Mouse (Mus musculus): ENCODE results near the gene Nemp1. TPM values are rescaled to one million over a fixed set of nuclear protein-coding genes. Genes with fewer than 3 reads are reported as not detected.

The Nemp1 gene
- polyA plus RNA-seq, 1 experiment from 2014 or later, result 5.0 TPM

DNA sequence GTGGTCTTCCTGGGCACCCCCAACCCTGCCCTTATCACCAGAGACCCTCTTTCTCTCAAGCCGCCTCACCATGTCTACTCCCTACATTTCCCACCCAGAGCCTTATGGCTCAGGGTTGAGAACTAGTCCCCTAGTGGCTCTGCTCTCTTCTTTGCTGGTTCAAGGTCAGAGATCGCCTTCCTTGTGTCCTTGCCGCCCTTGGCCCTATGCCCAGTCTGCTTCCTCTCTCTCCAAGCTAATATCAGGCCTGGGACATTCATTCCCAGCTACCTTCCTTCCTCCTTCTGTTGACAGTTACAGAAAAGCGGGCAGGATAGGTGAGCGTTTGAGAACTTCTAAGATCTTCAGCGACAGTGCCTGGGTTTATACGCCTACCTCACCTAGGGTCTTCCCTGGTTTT lies 41.0 kb downstream of the Nemp1 start:
- Histone ChIP-seq H3K4me2 (replicated peaks; ENCODE audit: low read depth, low read length) (no peak overlapping the region), H3K9me3 (ENCODE audit: low read length) (no peaks in the 10 kb centered on the region), H3K36me3 (ENCODE audit: insufficient read depth, low read length) (no peaks in the 10 kb centered on the region), H3K9ac (replicated peaks; ENCODE audit: low read depth) (no peak overlapping the region), H3K27ac (ENCODE audit: low read length) (no peak overlapping the region), H3K27me3 (replicated peaks; ENCODE audit: insufficient read depth, low read length) (no peaks in the 10 kb centered on the region), H3K4me1 (ENCODE audit: insufficient read depth, low read depth, low read length) (no peaks in the 10 kb centered on the region), H3K4me3 (ENCODE audit: low read depth, low read length) (no peak overlapping the region)
- ATAC-seq (no peak), DNase-seq (ENCODE audit: low spot score) (no peak)
- 65% methylated on average over 7 of the region's 7 CpGs for WGBS
- TF ChIP-seq EP300 (IDR thresholded peaks at IDR 0.05) (no peak), CTCF (IDR thresholded peaks at IDR 0.05) (no peak)

DNA sequence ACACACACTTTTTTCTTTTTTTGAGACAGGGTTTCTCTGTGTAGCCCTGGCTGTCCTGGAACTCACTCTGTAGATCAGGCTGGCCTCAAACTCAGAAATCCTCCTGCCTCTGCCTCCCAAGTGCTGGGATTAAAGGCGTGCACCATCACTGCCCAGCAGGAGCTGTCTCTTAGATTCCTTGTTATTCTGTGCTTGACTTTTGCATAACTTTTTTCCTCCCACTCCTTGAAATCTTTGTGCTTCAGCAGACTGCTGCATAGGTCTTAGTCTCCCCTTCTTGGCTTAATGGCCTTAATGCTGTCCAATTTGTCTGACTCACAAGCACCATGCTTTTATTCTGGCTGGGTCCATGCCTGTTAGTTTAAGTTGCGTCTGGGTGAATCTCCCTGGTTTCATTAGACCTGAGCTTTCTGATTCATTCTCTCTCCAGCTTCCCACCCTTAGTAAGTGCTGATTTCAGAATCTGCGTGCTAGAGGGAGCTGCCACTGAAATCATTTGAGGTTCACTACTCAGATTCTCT lies 42.2 kb downstream of the Nemp1 start:
- 84% methylated on average over 3 of the region's 3 CpGs for WGBS
- Histone ChIP-seq H3K9ac (replicated peaks; ENCODE audit: low read depth) (no peak overlapping the region), H3K9me3 (ENCODE audit: low read length) (no peaks in the 10 kb centered on the region), H3K36me3 (ENCODE audit: insufficient read depth, low read length) (no peaks in the 10 kb centered on the region), H3K4me2 (replicated peaks; ENCODE audit: low read depth, low read length) (no peak overlapping the region), H3K4me3 (ENCODE audit: low read depth, low read length) (no peak overlapping the region), H3K27me3 (replicated peaks; ENCODE audit: insufficient read depth, low read length) (no peaks in the 10 kb centered on the region), H3K4me1 (ENCODE audit: insufficient read depth, low read depth, low read length) (no peaks in the 10 kb centered on the region), H3K27ac (ENCODE audit: low read length) (no peak overlapping the region)
- no peak for ATAC-seq
- no peak for DNase-seq (ENCODE audit: low spot score)
- TF ChIP-seq EP300 (IDR thresholded peaks at IDR 0.05), result no peak
- no peak for TF ChIP-seq CTCF (IDR thresholded peaks at IDR 0.05)

- TF ChIP-seq EP300 (IDR thresholded peaks at IDR 0.05), result no peak
- H3K9me3 ChIP-seq (ENCODE audit: low read length), result no peaks in the 10 kb centered on the region
- ATAC-seq (no peak), DNase-seq (ENCODE audit: low spot score) (no peak)
- H3K27me3 ChIP-seq (replicated peaks; ENCODE audit: insufficient read depth, low read length), result no peaks in the 10 kb centered on the region
- no peak overlapping the region for H3K27ac ChIP-seq (ENCODE audit: low read length)
- no peaks in the 10 kb centered on the region for H3K36me3 ChIP-seq (ENCODE audit: insufficient read depth, low read length)
- H3K9ac ChIP-seq (replicated peaks; ENCODE audit: low read depth), result no peak overlapping the region
- H3K4me3 ChIP-seq (ENCODE audit: low read depth, low read length), result no peak overlapping the region
- no peak overlapping the region for H3K4me2 ChIP-seq (replicated peaks; ENCODE audit: low read depth, low read length)
- WGBS, result 70% methylated on average over 13 of the region's 13 CpGs
- H3K4me1 ChIP-seq (ENCODE audit: insufficient read depth, low read depth, low read length), result no peaks in the 10 kb centered on the region
Measured at GRCm38 (mm10) chr10:127710331-127710730, 43.6 kb downstream of the Nemp1 start.

GRCm38 (mm10) chr10:127712736-127713135 lies 46.0 kb downstream of the Nemp1 start:
- H3K9ac ChIP-seq (replicated peaks; ENCODE audit: low read depth), result no peak overlapping the region
- ATAC-seq, result no peak
- H3K36me3 ChIP-seq (ENCODE audit: insufficient read depth, low read length), result no peaks in the 10 kb centered on the region
- H3K4me3 ChIP-seq (ENCODE audit: low read depth, low read length), result no peak overlapping the region
- TF ChIP-seq CTCF (IDR thresholded peaks at IDR 0.05) (no peak), EP300 (IDR thresholded peaks at IDR 0.05) (no peak)
- H3K27ac ChIP-seq (ENCODE audit: low read length), result no peak overlapping the region
- DNase-seq (ENCODE audit: low spot score), result no peak
- no peaks in the 10 kb centered on the region for H3K27me3 ChIP-seq (replicated peaks; ENCODE audit: insufficient read depth, low read length)
- 67% methylated on average over 6 of the region's 6 CpGs for WGBS
- no peaks in the 10 kb centered on the region for H3K9me3 ChIP-seq (ENCODE audit: low read length)
- no peaks in the 10 kb centered on the region for H3K4me1 ChIP-seq (ENCODE audit: insufficient read depth, low read depth, low read length)
- no peak overlapping the region for H3K4me2 ChIP-seq (replicated peaks; ENCODE audit: low read depth, low read length)

- Histone ChIP-seq H3K27me3 (replicated peaks; ENCODE audit: insufficient read depth, low read length) (no peaks in the 10 kb centered on the region), H3K9me3 (ENCODE audit: low read length) (no peaks in the 10 kb centered on the region), H3K27ac (ENCODE audit: low read length) (no peak overlapping the region), H3K4me1 (ENCODE audit: insufficient read depth, low read depth, low read length) (no peaks in the 10 kb centered on the region), H3K36me3 (ENCODE audit: insufficient read depth, low read length) (no peaks in the 10 kb centered on the region), H3K9ac (replicated peaks; ENCODE audit: low read depth) (no peak overlapping the region), H3K4me3 (ENCODE audit: low read depth, low read length) (no peak overlapping the region), H3K4me2 (replicated peaks; ENCODE audit: low read depth, low read length) (peak overlapping the region; percentile 35; the same call in 1 of the 2 replicates)
- ATAC-seq (peak; percentile 19; the same call in 1 of the 2 replicates), DNase-seq (ENCODE audit: low spot score) (no peak)
- TF ChIP-seq EP300 (IDR thresholded peaks at IDR 0.05) (no peak), CTCF (IDR thresholded peaks at IDR 0.05) (no peak)
- 19% methylated on average over 20 of the region's 20 CpGs for WGBS
Measured at GRCm38 (mm10) chr10:127721671-127722418, 55.1 kb downstream of the Nemp1 start.

- no peak for DNase-seq (ENCODE audit: low spot score)
- no peak for ATAC-seq
- Histone ChIP-seq H3K4me3 (ENCODE audit: low read depth, low read length) (no peak within 1 kb of the TSS), H3K9ac (replicated peaks; ENCODE audit: low read depth) (no peak within 1 kb of the TSS), H3K4me1 (ENCODE audit: insufficient read depth, low read depth, low read length) (no peaks in the 10 kb centered on the region), H3K9me3 (ENCODE audit: low read length) (no peaks in the 10 kb centered on the region), H3K4me2 (replicated peaks; ENCODE audit: low read depth, low read length) (no peak within 1 kb of the TSS), H3K36me3 (ENCODE audit: insufficient read depth, low read length) (no peaks in the 10 kb centered on the region), H3K27me3 (replicated peaks; ENCODE audit: insufficient read depth, low read length) (no peaks in the 10 kb centered on the region), H3K27ac (ENCODE audit: low read length) (no peak within 1 kb of the TSS)
- TF ChIP-seq CTCF (IDR thresholded peaks at IDR 0.05), result no peak
- no peak for TF ChIP-seq EP300 (IDR thresholded peaks at IDR 0.05)
- WGBS, result 75% methylated on average over 3 of the region's 3 CpGs
Measured at GRCm38 (mm10) chr10:127724178-127724577, 57.5 kb downstream of the Nemp1 start, which contains the start of gene Tac2. Tac2 (plus strand) TSS chr10:127724478.
